Mouse (Mus musculus): ENCODE data around the gene Tnnt1. TPM values are rescaled to one million over a fixed set of nuclear protein-coding genes. Genes with fewer than 3 reads are reported as not detected.

The Tnnt1 gene
- polyA plus RNA-seq (2015; fragmentation: Illumina TruSeq; extraction: RNeasy Lipid Tissue Mini Kit (QIAGEN cat#74804); ENCODE audit: insufficient read depth, low read depth, low replicate concordance), result not detected

DNA sequence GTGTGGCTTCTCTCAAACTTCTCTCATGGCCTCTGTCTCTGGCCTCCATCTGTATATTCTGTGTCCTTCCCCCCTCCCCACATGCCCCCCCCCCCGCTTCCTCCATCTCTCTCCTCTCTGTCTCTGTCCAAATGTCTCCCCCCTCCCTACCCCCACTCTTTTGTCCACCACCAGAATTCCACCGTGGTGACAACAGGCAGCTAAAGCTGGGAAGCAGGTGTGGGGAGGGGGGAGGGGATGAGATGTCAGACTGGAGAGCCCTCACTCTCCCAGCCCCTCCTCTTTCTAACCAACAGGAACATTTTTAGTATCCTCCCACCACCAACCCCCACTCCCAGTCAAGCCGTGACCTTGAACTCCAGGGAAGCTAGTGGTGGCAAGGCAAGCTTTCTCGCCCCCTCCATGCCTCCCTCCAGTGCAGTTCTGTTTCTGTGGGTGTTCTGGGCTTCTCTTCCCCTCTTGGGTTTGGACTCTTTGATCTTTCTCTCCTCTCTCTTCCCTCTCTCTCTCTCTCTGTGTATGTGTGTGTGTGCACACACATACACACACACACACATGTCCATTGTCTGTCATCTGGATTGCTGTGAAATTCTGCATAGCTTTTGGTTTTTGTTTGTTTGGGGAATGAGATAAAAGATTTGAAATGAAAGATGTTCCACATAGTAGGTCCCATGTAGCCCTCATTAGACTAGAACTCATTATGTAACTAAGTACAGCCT is at the start of gene Tnnt1:
TSS of gene Tnnt1 (minus strand) at position 51 of the 719 bp plus-strand sequence.

GRCm38 (mm10) chr7:4547221-4547641 is 31.0 kb upstream of the Tnnt1 start, which contains the start of gene Syt5:
Gene Syt5, minus strand, starts transcription at chr7:4547541.

GRCm38 (mm10) chr7:4532005-4532729 is 16.0 kb upstream of the Tnnt1 start, which contains the start of gene Dnaaf3:
Gene Dnaaf3, minus strand, starts transcription at chr7:4532453.

GRCm38 (mm10) chr7:4524212-4524922 is 8.2 kb upstream of the Tnnt1 start, which contains the start of gene Tnni3:
Gene Tnni3, minus strand, starts transcription at chr7:4524229.

GRCm38 (mm10) chr7:4501558-4502397 is 14.4 kb downstream of the Tnnt1 start, which contains the start of gene Ppp1r12c:
Gene Ppp1r12c, minus strand, starts transcription at chr7:4501680.

GRCm38 (mm10) chr7:4460576-4461434 is 55.4 kb downstream of the Tnnt1 start, which contains the start of gene Eps8l1:
Gene Eps8l1, plus strand, starts transcription at chr7:4460674.

Other genes starting within 250 kb of the Tnnt1 start
- gene Ncr1, start 178.7 kb downstream of the Tnnt1 start, polyA plus RNA-seq (2015; fragmentation: Illumina TruSeq; extraction: RNeasy Lipid Tissue Mini Kit (QIAGEN cat#74804); ENCODE audit: insufficient read depth, low read depth, low replicate concordance), result not detected
- gene Gp6, start 118.6 kb downstream of the Tnnt1 start, polyA plus RNA-seq (2015; fragmentation: Illumina TruSeq; extraction: RNeasy Lipid Tissue Mini Kit (QIAGEN cat#74804); ENCODE audit: insufficient read depth, low read depth, low replicate concordance), result not detected
- 2.6 TPM for gene Rdh13, start 70.7 kb downstream of the Tnnt1 start, polyA plus RNA-seq (2015; fragmentation: Illumina TruSeq; extraction: RNeasy Lipid Tissue Mini Kit (QIAGEN cat#74804); ENCODE audit: insufficient read depth, low read depth, low replicate concordance)
- 1.0 TPM for gene Eps8l1, start 55.7 kb downstream of the Tnnt1 start, polyA plus RNA-seq (2015; fragmentation: Illumina TruSeq; extraction: RNeasy Lipid Tissue Mini Kit (QIAGEN cat#74804); ENCODE audit: insufficient read depth, low read depth, low replicate concordance)
- 54.2 TPM for gene Ppp1r12c, start 14.7 kb downstream of the Tnnt1 start, polyA plus RNA-seq (2015; fragmentation: Illumina TruSeq; extraction: RNeasy Lipid Tissue Mini Kit (QIAGEN cat#74804); ENCODE audit: insufficient read depth, low read depth, low replicate concordance)
- 7.7 TPM for gene Tnni3, start 7.8 kb upstream of the Tnnt1 start, polyA plus RNA-seq (2015; fragmentation: Illumina TruSeq; extraction: RNeasy Lipid Tissue Mini Kit (QIAGEN cat#74804); ENCODE audit: insufficient read depth, low read depth, low replicate concordance)
- 0.48 TPM for gene Dnaaf3, start 16.1 kb upstream of the Tnnt1 start, polyA plus RNA-seq (2015; fragmentation: Illumina TruSeq; extraction: RNeasy Lipid Tissue Mini Kit (QIAGEN cat#74804); ENCODE audit: insufficient read depth, low read depth, low replicate concordance)
- 2.9 TPM for gene Syt5, start 31.2 kb upstream of the Tnnt1 start, polyA plus RNA-seq (2015; fragmentation: Illumina TruSeq; extraction: RNeasy Lipid Tissue Mini Kit (QIAGEN cat#74804); ENCODE audit: insufficient read depth, low read depth, low replicate concordance)
- not detected for gene Ptprh, start 87.7 kb upstream of the Tnnt1 start, polyA plus RNA-seq (2015; fragmentation: Illumina TruSeq; extraction: RNeasy Lipid Tissue Mini Kit (QIAGEN cat#74804); ENCODE audit: insufficient read depth, low read depth, low replicate concordance)
- 8.3 TPM for gene Tmem86b, start 115.0 kb upstream of the Tnnt1 start, polyA plus RNA-seq (2015; fragmentation: Illumina TruSeq; extraction: RNeasy Lipid Tissue Mini Kit (QIAGEN cat#74804); ENCODE audit: insufficient read depth, low read depth, low replicate concordance)
- gene Ppp6r1, start 142.6 kb upstream of the Tnnt1 start, polyA plus RNA-seq (2015; fragmentation: Illumina TruSeq; extraction: RNeasy Lipid Tissue Mini Kit (QIAGEN cat#74804); ENCODE audit: insufficient read depth, low read depth, low replicate concordance), result 12.0 TPM
- 10.8 TPM for gene Hspbp1, start 168.7 kb upstream of the Tnnt1 start, polyA plus RNA-seq (2015; fragmentation: Illumina TruSeq; extraction: RNeasy Lipid Tissue Mini Kit (QIAGEN cat#74804); ENCODE audit: insufficient read depth, low read depth, low replicate concordance)
- 2.4 TPM for gene Brsk1, start 174.2 kb upstream of the Tnnt1 start, polyA plus RNA-seq (2015; fragmentation: Illumina TruSeq; extraction: RNeasy Lipid Tissue Mini Kit (QIAGEN cat#74804); ENCODE audit: insufficient read depth, low read depth, low replicate concordance)
- gene Tmem150b, start 208.9 kb upstream of the Tnnt1 start, polyA plus RNA-seq (2015; fragmentation: Illumina TruSeq; extraction: RNeasy Lipid Tissue Mini Kit (QIAGEN cat#74804); ENCODE audit: insufficient read depth, low read depth, low replicate concordance), result not detected
- 21.1 TPM for gene Kmt5c, start 223.7 kb upstream of the Tnnt1 start, polyA plus RNA-seq (2015; fragmentation: Illumina TruSeq; extraction: RNeasy Lipid Tissue Mini Kit (QIAGEN cat#74804); ENCODE audit: insufficient read depth, low read depth, low replicate concordance)
- gene Cox6b2, start 236.7 kb upstream of the Tnnt1 start, polyA plus RNA-seq (2015; fragmentation: Illumina TruSeq; extraction: RNeasy Lipid Tissue Mini Kit (QIAGEN cat#74804); ENCODE audit: insufficient read depth, low read depth, low replicate concordance), result 5.7 TPM

All from pancreas, adult 10 weeks (tissue).